ENCODE assay signal across 9 mouse cellular contexts in genomic region chr13:23269681-23270080, GRCm38 (mm10). TPM values are rescaled to one million over a fixed set of nuclear protein-coding genes. Genes with fewer than 3 reads are reported as not detected.
DNase-seq lines count a peak whose midpoint lies in the region; ATAC-seq and TF ChIP-seq lines count a peak whose summit lies in the region.
"Had no signal": no experiment of that assay in that cellular context is flagged by ENCODE, and none has a peak within 500 bp of the region (broad histone marks: within the 10 kb centered on the region; RNA-seq: fewer than 3 reads in every experiment).

No protein-coding gene starts in this region.

- no peak overlapping the region for H3K9ac ChIP-seq in liver, postnatal 0 days (replicated peaks)
- H3K9ac ChIP-seq in forebrain, embryonic 12.5 days = no peak overlapping the region
- H3K9ac ChIP-seq in limb, embryonic 14.5 days (ENCODE audit: low read depth, low read length, severe bottlenecking) = no peak overlapping the region

- no peak for TF ChIP-seq POLR2A in limb, embryonic 14.5 days (IDR thresholded peaks at IDR 0.05; ENCODE audit: borderline replicate concordance, extremely low read depth, insufficient read depth, insufficient read length)

- H3K4me3 ChIP-seq in liver, postnatal 0 days (ENCODE audit: low read depth, low read length) = no peak overlapping the region
- peak overlapping the region; percentile 33 for H3K4me3 ChIP-seq in forebrain, embryonic 12.5 days (replicated peaks)
- H3K4me3 ChIP-seq in limb, embryonic 14.5 days (replicated peaks; ENCODE audit: low read length) = peak overlapping the region; percentile 23

- H3K4me2 ChIP-seq in liver, postnatal 0 days (ENCODE audit: low read depth, low read length) = no peak overlapping the region
- H3K4me2 ChIP-seq in forebrain, embryonic 12.5 days = peak overlapping the region; percentile 48
- H3K4me2 ChIP-seq in limb, embryonic 14.5 days (replicated peaks; ENCODE audit: low read depth, low read length, severe bottlenecking) = peak overlapping the region; percentile 35; the same call in 1 of the 2 replicates

- TF ChIP-seq EP300 in liver, postnatal 0 days (IDR thresholded peaks at IDR 0.05; ENCODE audit: low read depth) = no peak

- H3K36me3 ChIP-seq in liver, postnatal 0 days (replicated peaks; ENCODE audit: insufficient read depth, low read length) = no peaks in the 10 kb centered on the region
- H3K36me3 ChIP-seq in forebrain, embryonic 12.5 days (replicated peaks) = no peaks in the 10 kb centered on the region
- H3K36me3 ChIP-seq in limb, embryonic 14.5 days (ENCODE audit: control insufficient read depth, insufficient read depth, low read length) = no peaks in the 10 kb centered on the region

- DNase-seq in liver = peak; percentile 8
- DNase-seq in liver, postnatal 0 days = no peak
- no peak for DNase-seq in limb, embryonic 14.5 days (ENCODE audit: low spot score)
- peak; percentile 37 for DNase-seq in right cerebral cortex, postnatal 4 days
- DNase-seq in cerebellum, adult 8-10 months = no peak
- no peak for DNase-seq in adrenal gland, adult 2 months
- no peak for DNase-seq in heart, postnatal 14 days

- 22% methylated on average over 11 of the region's 11 CpGs for WGBS in liver, postnatal 0 days (ENCODE audit: insufficient replicate concordance)
- WGBS in forebrain, embryonic 12.5 days = 20% methylated on average over 11 of the region's 11 CpGs
- WGBS in limb, embryonic 14.5 days = 30% methylated on average over 11 of the region's 11 CpGs

- ATAC-seq in liver, postnatal 0 days = no peak
- peak; percentile 30; the same call in 1 of the 2 replicates for ATAC-seq in forebrain, embryonic 12.5 days (ENCODE audit: low FRiP score)
- no peak for ATAC-seq in limb, embryonic 14.5 days (ENCODE audit: low FRiP score, low read depth)

- no peak for TF ChIP-seq CTCF in liver, postnatal 0 days (IDR thresholded peaks at IDR 0.05; ENCODE audit: low read depth)

- H3K27ac ChIP-seq in liver, postnatal 0 days (ENCODE audit: low read depth) = no peak overlapping the region
- H3K27ac ChIP-seq in forebrain, embryonic 12.5 days = no peak overlapping the region
- no peak overlapping the region for H3K27ac ChIP-seq in limb, embryonic 14.5 days (replicated peaks; ENCODE audit: low read depth, low read length)

- intact Hi-C loops in heart, postnatal 14 days (cut with DNase I) = no loop called here

- H3K27me3 ChIP-seq in liver, postnatal 0 days (ENCODE audit: insufficient read depth, low read length) = peaks cover 9% of the 10 kb centered on the region
- H3K27me3 ChIP-seq in forebrain, embryonic 12.5 days = no peaks in the 10 kb centered on the region
- no peaks in the 10 kb centered on the region for H3K27me3 ChIP-seq in limb, embryonic 14.5 days (ENCODE audit: control insufficient read depth, insufficient read depth, low read length)

- H3K4me1 ChIP-seq in liver, postnatal 0 days (ENCODE audit: insufficient read depth) = no peaks in the 10 kb centered on the region
- no peaks in the 10 kb centered on the region for H3K4me1 ChIP-seq in forebrain, embryonic 12.5 days
- no peaks in the 10 kb centered on the region for H3K4me1 ChIP-seq in limb, embryonic 14.5 days (ENCODE audit: control insufficient read depth, insufficient read depth, low read length)

- no peaks in the 10 kb centered on the region for H3K9me3 ChIP-seq in liver, postnatal 0 days (ENCODE audit: low read length)
- H3K9me3 ChIP-seq in forebrain, embryonic 12.5 days = no peaks in the 10 kb centered on the region
- no peaks in the 10 kb centered on the region for H3K9me3 ChIP-seq in limb, embryonic 14.5 days (ENCODE audit: control insufficient read depth, low read length)

RNA-seq across cellular contexts. Expression of gene Vmn1r223, which starts 22.7 kb away (rescaled TPM):
- polyA plus RNA-seq in liver, postnatal 0 days (2015; fragmentation: Nextera tagmentation; extraction: Ambion mirVana) = not detected in 2 replicates
- polyA plus RNA-seq in forebrain, embryonic 12.5 days (2016; fragmentation: Nextera tagmentation; extraction: Ambion mirVana) = not detected in 2 replicates
- polyA plus RNA-seq in limb, embryonic 14.5 days (2012; rRNA removed) = not detected in 2 replicates
- polyA plus RNA-seq in limb, embryonic 14.5 days (2014; fragmentation: Nextera tagmentation; extraction: Ambion mirVana) = not detected in 2 replicates
- not detected for total RNA-seq in adrenal gland, adult 2 months (2021)
- not detected in 2 replicates for polyA plus RNA-seq in adrenal gland, adult 2 months (2012; rRNA removed)
- total RNA-seq in heart, postnatal 14 days (2021) = not detected
- total RNA-seq: layer of hippocampus, adult 8-10 months had no signal

RNA-seq across cellular contexts. Expression of gene Vmn1r222, which starts 33.9 kb away (rescaled TPM):
- not detected in 2 replicates for polyA plus RNA-seq in liver, postnatal 0 days (2015; fragmentation: Nextera tagmentation; extraction: Ambion mirVana)
- not detected in 2 replicates for polyA plus RNA-seq in forebrain, embryonic 12.5 days (2016; fragmentation: Nextera tagmentation; extraction: Ambion mirVana)
- polyA plus RNA-seq in limb, embryonic 14.5 days (2012; rRNA removed) = not detected in 2 replicates
- not detected in 2 replicates for polyA plus RNA-seq in limb, embryonic 14.5 days (2014; fragmentation: Nextera tagmentation; extraction: Ambion mirVana)
- not detected for total RNA-seq in adrenal gland, adult 2 months (2021)
- polyA plus RNA-seq in adrenal gland, adult 2 months (2012; rRNA removed) = not detected in 2 replicates
- not detected for total RNA-seq in heart, postnatal 14 days (2021)
- total RNA-seq: layer of hippocampus, adult 8-10 months had no signal

RNA-seq across cellular contexts. Expression of gene Vmn1r221, which starts 55.8 kb away (rescaled TPM):
- polyA plus RNA-seq in liver, postnatal 0 days (2015; fragmentation: Nextera tagmentation; extraction: Ambion mirVana) = not detected in 2 replicates
- polyA plus RNA-seq in forebrain, embryonic 12.5 days (2016; fragmentation: Nextera tagmentation; extraction: Ambion mirVana) = not detected in 2 replicates
- not detected in 2 replicates for polyA plus RNA-seq in limb, embryonic 14.5 days (2012; rRNA removed)
- polyA plus RNA-seq in limb, embryonic 14.5 days (2014; fragmentation: Nextera tagmentation; extraction: Ambion mirVana) = not detected in 2 replicates
- total RNA-seq in adrenal gland, adult 2 months (2021) = not detected
- polyA plus RNA-seq in adrenal gland, adult 2 months (2012; rRNA removed) = not detected in 2 replicates
- not detected for total RNA-seq in heart, postnatal 14 days (2021)
- total RNA-seq: layer of hippocampus, adult 8-10 months had no signal

Comparison
In these comparisons a context has a peak if more than half of its experiments do, and no peak if none do; other contexts are left out.
1. DNase-seq: peak in liver (single experiment) and right cerebral cortex, postnatal 4 days (single experiment); none in liver, postnatal 0 days (single experiment), limb, embryonic 14.5 days (single experiment), cerebellum, adult 8-10 months (single experiment), adrenal gland, adult 2 months (single experiment) and heart, postnatal 14 days (0 of 2).